Mouse (Mus musculus) v-Abl transformed pro-B cells (cell line): ENCODE results near the gene Calml4.

Experiments used
- in situ Hi-C, 2 experiments: fragments of 400-800 bp; cut with MboI; formaldehyde crosslinking; loops; one replicate each; pipeline ENCODE4 v1.15.1; 2025; ENCODE audit not compliant: unreplicated experiment in 2 of 2

Gene Calml4

GRCm38 (mm10) chr9:62857719-62858261 lies at the start of gene Calml4:
Gene Calml4, plus strand, starts transcription at chr9:62858080.
- in situ Hi-C loops, result no loop called here

GRCm38 (mm10) chr9:62810095-62810494 lies 47.8 kb upstream of the Calml4 start:
- in situ Hi-C loops, result loop anchor here (10.0 to 25.0 kb wide), 2 partner anchors 565 to 577 kb away; partner anchors contain the start of genes Map2k5 (in 2 of the 2) and 2300009A05Rik (in 1 of the 2)

GRCm38 (mm10) chr9:62810543-62811515 lies 47.1 kb upstream of the Calml4 start:
- in situ Hi-C loops, result loop anchor here (10.0 to 25.0 kb wide), 2 partner anchors 564 to 576 kb away; partner anchors contain the start of genes Map2k5 (in 2 of the 2) and 2300009A05Rik (in 1 of the 2)

GRCm38 (mm10) chr9:62811516-62812121 lies 46.3 kb upstream of the Calml4 start, which contains the start of gene Fem1b:
Gene Fem1b, minus strand, starts transcription at chr9:62811934.
- in situ Hi-C loops, result loop anchor here (10.0 to 25.0 kb wide), 2 partner anchors 563 to 576 kb away; partner anchors contain the start of genes Map2k5 (in 2 of the 2) and 2300009A05Rik (in 1 of the 2)

- in situ Hi-C loops, result loop anchor here (10.0 to 25.0 kb wide), 2 partner anchors 562 to 575 kb away; partner anchors contain the start of genes Map2k5 (in 2 of the 2) and 2300009A05Rik (in 1 of the 2)
Observed at GRCm38 (mm10) chr9:62812216-62813049, 45.4 kb upstream of the Calml4 start.

GRCm38 (mm10) chr9:62814751-62815150 lies 43.1 kb upstream of the Calml4 start:
- in situ Hi-C loops, result loop anchor here (10.0 to 25.0 kb wide), 2 partner anchors 560 to 573 kb away; partner anchors contain the start of genes Map2k5 (in 2 of the 2) and 2300009A05Rik (in 1 of the 2)

- in situ Hi-C loops, result loop anchor here (10.0 to 25.0 kb wide), 2 partner anchors 558 to 571 kb away; partner anchors contain the start of genes Map2k5 (in 2 of the 2) and 2300009A05Rik (in 1 of the 2)
Observed at GRCm38 (mm10) chr9:62816323-62817098, 41.4 kb upstream of the Calml4 start.

GRCm38 (mm10) chr9:62817099-62817571 lies 40.7 kb upstream of the Calml4 start:
- in situ Hi-C loops, result loop anchor here (10.0 to 25.0 kb wide), 2 partner anchors 558 to 570 kb away; partner anchors contain the start of genes Map2k5 (in 2 of the 2) and 2300009A05Rik (in 1 of the 2)

GRCm38 (mm10) chr9:62817828-62818614 lies 39.9 kb upstream of the Calml4 start:
- in situ Hi-C loops, result loop anchor here (10.0 to 25.0 kb wide), 2 partner anchors 557 to 569 kb away; partner anchors contain the start of genes Map2k5 (in 2 of the 2) and 2300009A05Rik (in 1 of the 2)

GRCm38 (mm10) chr9:62819494-62819893 lies 38.4 kb upstream of the Calml4 start:
- in situ Hi-C loops, result loop anchor here (10.0 to 25.0 kb wide), 2 partner anchors 555 to 568 kb away; partner anchors contain the start of genes Map2k5 (in 2 of the 2) and 2300009A05Rik (in 1 of the 2)

- in situ Hi-C loops, result loop anchor here (10.0 to 25.0 kb wide), 2 partner anchors 555 to 567 kb away; partner anchors contain the start of genes Map2k5 (in 2 of the 2) and 2300009A05Rik (in 1 of the 2)
Observed at GRCm38 (mm10) chr9:62819910-62820309, 38.0 kb upstream of the Calml4 start.

- in situ Hi-C loops, result loop anchor here in 1 of 2 experiments (25.0 kb wide), 1 partner anchor 566 kb away; the partner anchor contains the start of genes 2300009A05Rik and Map2k5
Observed at GRCm38 (mm10) chr9:62820829-62821228, 37.1 kb upstream of the Calml4 start.

- in situ Hi-C loops, result loop anchor here in 1 of 2 experiments (25.0 kb wide), 1 partner anchor 565 kb away; the partner anchor contains the start of genes 2300009A05Rik and Map2k5
Observed at GRCm38 (mm10) chr9:62821811-62822210, 36.1 kb upstream of the Calml4 start.

- in situ Hi-C loops, result no loop called here
Observed at GRCm38 (mm10) chr9:62825791-62826393, 32.0 kb upstream of the Calml4 start.

GRCm38 (mm10) chr9:62826456-62826855 lies 31.4 kb upstream of the Calml4 start:
- in situ Hi-C loops, result no loop called here

- in situ Hi-C loops, result no loop called here
Observed at GRCm38 (mm10) chr9:62827939-62828652, 29.8 kb upstream of the Calml4 start.
